Mouse (Mus musculus) lung, embryonic 16.5 days (tissue): Measurements from ENCODE around the gene Olfr1508. TPM values are rescaled to one million over a fixed set of nuclear protein-coding genes. Genes with fewer than 3 reads are reported as not detected.

Experiments
- polyA plus RNA-seq: library from polyadenylated mRNA; unstranded; fragments of >200 nt; fragmentation: Nextera tagmentation; extraction: Ambion mirVana; gene quantifications from 2 replicates; pipeline ENCODE4 v1.2.1, GENCODE M21; 2015

Gene Olfr1508
- polyA plus RNA-seq, 1 experiment from 2014 or later = not detected

Other genes starting within 250 kb of the Olfr1508 start
- 32.6 and 33.8 TPM in 2 replicates for gene Chd8, start 209.7 kb downstream of the Olfr1508 start, polyA plus RNA-seq
- gene Tox4, start 188.3 kb downstream of the Olfr1508 start, polyA plus RNA-seq = 37.7 and 43.4 TPM in 2 replicates
- gene Rab2b, start 187.9 kb downstream of the Olfr1508 start, polyA plus RNA-seq = 17.9 and 18.6 TPM in 2 replicates
- 42.3 and 46.1 TPM in 2 replicates for gene Mettl3, start 162.4 kb downstream of the Olfr1508 start, polyA plus RNA-seq
- 14.0 and 16.7 TPM in 2 replicates for gene Sall2, start 138.7 kb downstream of the Olfr1508 start, polyA plus RNA-seq
- not detected in 2 replicates for gene Olfr1513, start 111.1 kb downstream of the Olfr1508 start, polyA plus RNA-seq
- not detected in 2 replicates for gene Olfr1512, start 88.3 kb downstream of the Olfr1508 start, polyA plus RNA-seq
- gene Olfr1511, start 70.1 kb downstream of the Olfr1508 start, polyA plus RNA-seq = not detected in 2 replicates
- gene Olfr1510, start 53.1 kb downstream of the Olfr1508 start, polyA plus RNA-seq = not detected in 2 replicates
- gene Olfr1509, start 24.5 kb downstream of the Olfr1508 start, polyA plus RNA-seq = not detected in 2 replicates
- not detected in 2 replicates for gene Olfr1507, start 28.3 kb upstream of the Olfr1508 start, polyA plus RNA-seq